Mouse (Mus musculus): ENCODE measurements around the gene Pgm2l1. TPM values are rescaled to one million over a fixed set of nuclear protein-coding genes. Genes with fewer than 3 reads are reported as not detected.

Gene Pgm2l1
- total and polyA plus RNA-seq, 3 experiments = 21.6 to 22.6 (median 22.5) TPM

- Histone ChIP-seq H3K4me1 (ENCODE audit: insufficient read depth, low read depth, low read length) (no peaks in the 10 kb centered on the region), H3K36me3 (replicated peaks) (no peaks in the 10 kb centered on the region), H3K9me3 (replicated peaks) (no peaks in the 10 kb centered on the region), H3K4me3 (ENCODE audit: low read depth, low read length) (no peak overlapping the region), H3K27me3 (ENCODE audit: insufficient read depth, low read length) (peaks cover 43% of the 10 kb centered on the region)
- TF ChIP-seq GATA2 (IDR thresholded peaks at IDR 0.05; ENCODE audit: borderline replicate concordance, low read depth, low read length) (no peak), GATA1 (IDR thresholded peaks at IDR 0.05; ENCODE audit: borderline replicate concordance, low read length) (no peak), TAL1 (conservative IDR thresholded peaks at IDR 0.05; ENCODE audit: low read depth, low read length) (no peak), CTCF (IDR thresholded peaks at IDR 0.05; ENCODE audit: low read depth, low read length) (no peak), POLR2AphosphoS5 (IDR thresholded peaks at IDR 0.05; ENCODE audit: insufficient replicate concordance, low read depth, low read length) (no peak)
- no peak for ATAC-seq (ENCODE audit: extremely low read depth, insufficient number of reproducible peaks, low FRiP score, poor library complexity, severe bottlenecking)
- DNase-seq (ENCODE audit: low spot score) = no peak
Observed at GRCm38 (mm10) chr7:100305894-100306293, 78.7 kb downstream of the Pgm2l1 start.

- H3K27me3 ChIP-seq (ENCODE audit: insufficient read depth, low read length) = peaks cover 46% of the 10 kb centered on the region
- no peak for ATAC-seq (ENCODE audit: extremely low read depth, insufficient number of reproducible peaks, low FRiP score, poor library complexity, severe bottlenecking)
- TF ChIP-seq CTCF (IDR thresholded peaks at IDR 0.05; ENCODE audit: low read depth, low read length) = no peak
- no peak for TF ChIP-seq GATA1 (IDR thresholded peaks at IDR 0.05; ENCODE audit: borderline replicate concordance, low read length)
- no peak for TF ChIP-seq TAL1 (conservative IDR thresholded peaks at IDR 0.05; ENCODE audit: low read depth, low read length)
- TF ChIP-seq GATA2 (IDR thresholded peaks at IDR 0.05; ENCODE audit: borderline replicate concordance, low read depth, low read length) = no peak
- TF ChIP-seq POLR2AphosphoS5 (IDR thresholded peaks at IDR 0.05; ENCODE audit: insufficient replicate concordance, low read depth, low read length) = no peak
- H3K4me1 ChIP-seq (ENCODE audit: insufficient read depth, low read depth, low read length) = peaks cover 3% of the 10 kb centered on the region; the same call in 1 of the 2 replicates
- DNase-seq (ENCODE audit: low spot score) = no peak
- no peaks in the 10 kb centered on the region for H3K36me3 ChIP-seq (replicated peaks)
- no peaks in the 10 kb centered on the region for H3K9me3 ChIP-seq (replicated peaks)
- H3K4me3 ChIP-seq (ENCODE audit: low read depth, low read length) = no peak overlapping the region
Observed at GRCm38 (mm10) chr7:100307872-100308653, 80.9 kb downstream of the Pgm2l1 start.

GRCm38 (mm10) chr7:100309216-100309615 is 82.0 kb downstream of the Pgm2l1 start:
- no peak for DNase-seq (ENCODE audit: low spot score)
- Histone ChIP-seq H3K27me3 (ENCODE audit: insufficient read depth, low read length) (peaks cover 43% of the 10 kb centered on the region), H3K9me3 (replicated peaks) (no peaks in the 10 kb centered on the region), H3K4me1 (ENCODE audit: insufficient read depth, low read depth, low read length) (peaks cover 3% of the 10 kb centered on the region; the same call in 1 of the 2 replicates), H3K36me3 (replicated peaks) (no peaks in the 10 kb centered on the region), H3K4me3 (ENCODE audit: low read depth, low read length) (no peak overlapping the region)
- ATAC-seq (ENCODE audit: extremely low read depth, insufficient number of reproducible peaks, low FRiP score, poor library complexity, severe bottlenecking) = no peak
- no peak for TF ChIP-seq CTCF (IDR thresholded peaks at IDR 0.05; ENCODE audit: low read depth, low read length)

- Histone ChIP-seq H3K27me3 (ENCODE audit: insufficient read depth, low read length) (peaks cover 43% of the 10 kb centered on the region), H3K9me3 (replicated peaks) (no peaks in the 10 kb centered on the region), H3K36me3 (replicated peaks) (no peaks in the 10 kb centered on the region), H3K4me3 (ENCODE audit: low read depth, low read length) (no peak overlapping the region), H3K4me1 (ENCODE audit: insufficient read depth, low read depth, low read length) (peaks cover 3% of the 10 kb centered on the region; the same call in 1 of the 2 replicates)
- DNase-seq (ENCODE audit: low spot score) = no peak
- ATAC-seq (ENCODE audit: extremely low read depth, insufficient number of reproducible peaks, low FRiP score, poor library complexity, severe bottlenecking) = no peak
- no peak for TF ChIP-seq GATA1 (IDR thresholded peaks at IDR 0.05; ENCODE audit: borderline replicate concordance, low read length)
- TF ChIP-seq POLR2AphosphoS5 (IDR thresholded peaks at IDR 0.05; ENCODE audit: insufficient replicate concordance, low read depth, low read length) = no peak
- no peak for TF ChIP-seq TAL1 (conservative IDR thresholded peaks at IDR 0.05; ENCODE audit: low read depth, low read length)
- no peak for TF ChIP-seq CTCF (IDR thresholded peaks at IDR 0.05; ENCODE audit: low read depth, low read length)
- no peak for TF ChIP-seq GATA2 (IDR thresholded peaks at IDR 0.05; ENCODE audit: borderline replicate concordance, low read depth, low read length)
Observed at GRCm38 (mm10) chr7:100309679-100310078, 82.5 kb downstream of the Pgm2l1 start.

- DNase-seq (ENCODE audit: low spot score) = no peak
- no peaks in the 10 kb centered on the region for H3K9me3 ChIP-seq (replicated peaks)
- no peak overlapping the region for H3K4me3 ChIP-seq (ENCODE audit: low read depth, low read length)
- peaks cover 41% of the 10 kb centered on the region for H3K27me3 ChIP-seq (ENCODE audit: insufficient read depth, low read length)
- no peak for TF ChIP-seq GATA2 (IDR thresholded peaks at IDR 0.05; ENCODE audit: borderline replicate concordance, low read depth, low read length)
- TF ChIP-seq TAL1 (conservative IDR thresholded peaks at IDR 0.05; ENCODE audit: low read depth, low read length) = no peak
- TF ChIP-seq GATA1 (IDR thresholded peaks at IDR 0.05; ENCODE audit: borderline replicate concordance, low read length) = no peak
- no peak for TF ChIP-seq POLR2AphosphoS5 (IDR thresholded peaks at IDR 0.05; ENCODE audit: insufficient replicate concordance, low read depth, low read length)
- TF ChIP-seq CTCF (IDR thresholded peaks at IDR 0.05; ENCODE audit: low read depth, low read length) = no peak
- no peak for ATAC-seq (ENCODE audit: extremely low read depth, insufficient number of reproducible peaks, low FRiP score, poor library complexity, severe bottlenecking)
- peaks cover 3% of the 10 kb centered on the region; the same call in 1 of the 2 replicates for H3K4me1 ChIP-seq (ENCODE audit: insufficient read depth, low read depth, low read length)
- H3K36me3 ChIP-seq (replicated peaks) = no peaks in the 10 kb centered on the region
Observed at GRCm38 (mm10) chr7:100310290-100310689, 83.1 kb downstream of the Pgm2l1 start.

- no peak overlapping the region for H3K4me3 ChIP-seq (ENCODE audit: low read depth, low read length)
- H3K36me3 ChIP-seq (replicated peaks) = no peaks in the 10 kb centered on the region
- no peak for ATAC-seq (ENCODE audit: extremely low read depth, insufficient number of reproducible peaks, low FRiP score, poor library complexity, severe bottlenecking)
- no peaks in the 10 kb centered on the region for H3K9me3 ChIP-seq (replicated peaks)
- H3K27me3 ChIP-seq (ENCODE audit: insufficient read depth, low read length) = peaks cover 32% of the 10 kb centered on the region
- no peak for TF ChIP-seq TAL1 (conservative IDR thresholded peaks at IDR 0.05; ENCODE audit: low read depth, low read length)
- TF ChIP-seq GATA1 (IDR thresholded peaks at IDR 0.05; ENCODE audit: borderline replicate concordance, low read length) = no peak
- no peak for TF ChIP-seq GATA2 (IDR thresholded peaks at IDR 0.05; ENCODE audit: borderline replicate concordance, low read depth, low read length)
- no peak for TF ChIP-seq POLR2AphosphoS5 (IDR thresholded peaks at IDR 0.05; ENCODE audit: insufficient replicate concordance, low read depth, low read length)
- TF ChIP-seq CTCF (IDR thresholded peaks at IDR 0.05; ENCODE audit: low read depth, low read length) = no peak
- peaks cover 21% of the 10 kb centered on the region for H3K4me1 ChIP-seq (ENCODE audit: insufficient read depth, low read depth, low read length)
- no peak for DNase-seq (ENCODE audit: low spot score)
Observed at GRCm38 (mm10) chr7:100312716-100313115, 85.5 kb downstream of the Pgm2l1 start.
